Mouse (Mus musculus): Measurements from ENCODE around the gene Pdcd1lg2.

DNA sequence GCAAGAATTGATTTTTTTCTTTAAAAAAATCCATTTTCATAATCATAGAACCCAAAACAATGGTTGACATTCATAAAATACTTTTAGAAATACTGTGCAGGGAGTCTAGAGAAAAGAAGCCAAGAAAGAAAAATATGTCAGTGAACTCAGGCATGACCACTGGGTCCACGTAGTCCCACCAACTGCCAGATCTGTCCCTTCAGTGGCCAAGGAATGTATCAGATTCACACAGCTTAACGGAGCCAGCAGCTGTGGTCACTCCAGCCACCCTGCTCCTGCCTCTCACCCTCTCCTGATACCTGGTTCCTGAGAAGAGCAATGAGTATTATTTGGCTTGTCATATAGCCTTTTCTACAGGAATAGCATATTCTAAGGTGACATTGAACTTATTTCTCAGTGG lies 72.7 kb downstream of the Pdcd1lg2 start:
- TF ChIP-seq CTCF (IDR thresholded peaks at IDR 0.05; ENCODE audit: borderline replicate concordance, insufficient read depth, low read depth, low read length) (no peak), POLR2A (IDR thresholded peaks at IDR 0.05; ENCODE audit: borderline replicate concordance, insufficient read depth, low read length) (no peak)
